ENCODE assay signal across 21 mouse cellular contexts in genomic region chr17:47552994-47553393, GRCm38 (mm10).
"Had no signal": no experiment of that assay in that cellular context is flagged by ENCODE, and none has a peak within 500 bp of the region (broad histone marks: within the 10 kb centered on the region; RNA-seq: fewer than 3 reads in every experiment).

No protein-coding gene starts in this region.

- ATAC-seq: intestine, embryonic 15.5 days; lung, postnatal 0 days; midbrain, embryonic 15.5 days had no signal

- H3K9me3 ChIP-seq: intestine, embryonic 15.5 days; kidney, embryonic 15.5 days; limb, embryonic 10.5 days; limb, embryonic 13.5 days; liver, embryonic 13.5 days; midbrain, embryonic 12.5 days; midbrain, embryonic 15.5 days; neural tube, embryonic 12.5 days; neural tube, embryonic 15.5 days; stomach, embryonic 15.5 days had no signal

- H3K4me3 ChIP-seq: intestine, embryonic 15.5 days; kidney, embryonic 15.5 days; limb, embryonic 10.5 days; limb, embryonic 13.5 days; liver, embryonic 13.5 days; midbrain, embryonic 12.5 days; midbrain, embryonic 15.5 days; neural tube, embryonic 12.5 days; neural tube, embryonic 15.5 days; stomach, embryonic 15.5 days had no signal

- H3K4me1 ChIP-seq: limb, embryonic 10.5 days; midbrain, embryonic 12.5 days; midbrain, embryonic 15.5 days; neural tube, embryonic 12.5 days; neural tube, embryonic 15.5 days had no signal

- H3K4me2 ChIP-seq: intestine, embryonic 15.5 days; kidney, embryonic 15.5 days; limb, embryonic 13.5 days; liver, embryonic 13.5 days; lung, embryonic 14.5 days; midbrain, embryonic 12.5 days; midbrain, embryonic 15.5 days; neural tube, embryonic 12.5 days; neural tube, embryonic 15.5 days; stomach, embryonic 15.5 days had no signal

- H3K27me3 ChIP-seq: intestine, embryonic 15.5 days; kidney, embryonic 15.5 days; limb, embryonic 13.5 days; liver, embryonic 13.5 days; midbrain, embryonic 12.5 days; midbrain, embryonic 15.5 days; neural tube, embryonic 12.5 days; neural tube, embryonic 15.5 days; stomach, embryonic 15.5 days had no signal

- H3K36me3 ChIP-seq: intestine, embryonic 15.5 days; kidney, embryonic 15.5 days; limb, embryonic 10.5 days; limb, embryonic 13.5 days; liver, embryonic 13.5 days; midbrain, embryonic 12.5 days; midbrain, embryonic 15.5 days; neural tube, embryonic 12.5 days; neural tube, embryonic 15.5 days; stomach, embryonic 15.5 days had no signal

- H3K27ac ChIP-seq: intestine, embryonic 15.5 days; kidney, embryonic 15.5 days; limb, embryonic 10.5 days; limb, embryonic 13.5 days; liver, embryonic 13.5 days; macrophage; midbrain, embryonic 12.5 days; midbrain, embryonic 15.5 days; neural tube, embryonic 12.5 days; neural tube, embryonic 15.5 days; stomach, embryonic 15.5 days had no signal

- DNase-seq: kidney, adult 11 months; kidney, adult 8-10 months; kidney, postnatal 14 days; kidney, postnatal 4 days; liver, embryonic 13.5 days; lung, embryonic 14.5 days; retina, postnatal 1 day; right cerebral cortex, postnatal 25 days; spleen, adult 18-20 months; thymus, postnatal 36 days had no signal

- H3K9ac ChIP-seq: intestine, embryonic 15.5 days; kidney, embryonic 15.5 days; limb, embryonic 13.5 days; liver, embryonic 13.5 days; lung, embryonic 14.5 days; midbrain, embryonic 12.5 days; midbrain, embryonic 15.5 days; neural tube, embryonic 12.5 days; neural tube, embryonic 15.5 days; stomach, embryonic 15.5 days had no signal
